Mouse (Mus musculus) stomach, embryonic 14.5 days (tissue): ENCODE results near the gene Rab3il1. TPM values are rescaled to one million over a fixed set of nuclear protein-coding genes. Genes with fewer than 3 reads are reported as not detected.

ENCODE experiments used
- ATAC-seq: fragments of 200-750 bp; cut with Nextera tagmentation; 2 replicates; pipeline ENCODE4 v1.8.0; 2017; ENCODE audit warnings: low read depth, moderate TSS enrichment; ENCODE audit not compliant: insufficient number of reproducible peaks, insufficient read depth, low FRiP score
- H3K27ac ChIP-seq: fragments of 300-500 bp; sonication (generic); 2 replicates; pipeline ENCODE4 v1.5.1; 2014; ENCODE audit warnings: mild to moderate bottlenecking, low read length, moderate library complexity, mixed read lengths
- H3K27me3 ChIP-seq: fragments of 300-500 bp; sonication (generic); 2 replicates; pipeline ENCODE4 v1.6.1; 2014; ENCODE audit warnings: low read length, control low read depth, mixed read lengths; ENCODE audit not compliant: control insufficient read depth, insufficient read depth
- H3K36me3 ChIP-seq: fragments of 300-500 bp; sonication (generic); 2 replicates; pipeline ENCODE4 v1.6.1; 2014; ENCODE audit warnings: mild to moderate bottlenecking, control low read depth, low read length, moderate library complexity, mixed read lengths; ENCODE audit not compliant: control insufficient read depth, insufficient read depth
- H3K4me1 ChIP-seq: fragments of 300-500 bp; sonication (generic); 2 replicates; pipeline ENCODE4 v1.6.1; 2014; ENCODE audit warnings: low read length, control low read depth, mixed read lengths; ENCODE audit not compliant: control insufficient read depth, insufficient read depth
- H3K4me2 ChIP-seq: fragments of 300-500 bp; sonication (generic); replicated peaks from 2 replicates; pipeline ENCODE4 v1.6.1; 2014; ENCODE audit warnings: low read depth, low read length, control low read depth
- H3K4me3 ChIP-seq: fragments of 300-500 bp; sonication (generic); 2 replicates; pipeline ENCODE4 v1.5.1; 2014; ENCODE audit warnings: low read depth, low read length, control low read depth
- H3K9ac ChIP-seq: fragments of 300-500 bp; sonication (generic); replicated peaks from 2 replicates; pipeline ENCODE4 v1.6.1; 2014; ENCODE audit warnings: low read depth, mild to moderate bottlenecking, control low read depth, low read length, moderate library complexity, mixed read lengths
- H3K9me3 ChIP-seq: fragments of 300-500 bp; sonication (generic); 2 replicates; pipeline ENCODE4 v1.6.1; 2016; ENCODE audit warnings: low read depth, low read length, control low read depth; ENCODE audit not compliant: control insufficient read depth
- WGBS: fragments of 180-500 bp; shearing (Covaris S2); extraction: QIAGEN DNeasy Blood & Tissue Kit; methylation state at CpG from one replicate; pipeline ENCODE4 v1.1.7; 2014; 5-methylcytosine and 5-hydroxymethylcytosine counted together
- polyA plus RNA-seq: library from polyadenylated mRNA; unstranded; fragments of >200 nt; fragmentation: Nextera tagmentation; extraction: Ambion mirVana; gene quantifications from 2 replicates; pipeline ENCODE4 v1.2.1, GENCODE M21; 2014

The Rab3il1 gene
- polyA plus RNA-seq, 1 experiment from 2014 or later: 28.6 TPM

GRCm38 (mm10) chr19:10082105-10082504 is 80.6 kb downstream of the Rab3il1 start:
- whole genome bisulfite sequencing: 84% methylated on average over 3 of the region's 3 CpGs
- ATAC-seq: no peak
- Histone ChIP-seq H3K4me2 (no peak overlapping the region), H3K27ac (no peak overlapping the region), H3K9ac (no peak overlapping the region), H3K36me3 (peaks cover 82% of the 10 kb centered on the region), H3K4me3 (no peak overlapping the region), H3K4me1 (no peaks in the 10 kb centered on the region), H3K9me3 (no peaks in the 10 kb centered on the region), H3K27me3 (no peaks in the 10 kb centered on the region)

GRCm38 (mm10) chr19:10085454-10085853 is 84.0 kb downstream of the Rab3il1 start:
- Histone ChIP-seq H3K4me2 (no peak overlapping the region), H3K27ac (no peak overlapping the region), H3K36me3 (peaks cover 86% of the 10 kb centered on the region), H3K4me3 (no peak overlapping the region), H3K27me3 (no peaks in the 10 kb centered on the region), H3K9me3 (no peaks in the 10 kb centered on the region), H3K9ac (no peak overlapping the region), H3K4me1 (no peaks in the 10 kb centered on the region)
- ATAC-seq: no peak
- WGBS: 75% methylated on average over 9 of the region's 9 CpGs

- Histone ChIP-seq H3K9me3 (no peaks in the 10 kb centered on the region), H3K36me3 (peaks cover 91% of the 10 kb centered on the region), H3K4me1 (no peaks in the 10 kb centered on the region), H3K4me3 (no peak overlapping the region), H3K27me3 (no peaks in the 10 kb centered on the region), H3K4me2 (no peak overlapping the region), H3K9ac (no peak overlapping the region), H3K27ac (no peak overlapping the region)
- 85% methylated on average over 4 of the region's 4 CpGs for WGBS
- ATAC-seq: no peak
These were observed 85.5 kb downstream of the Rab3il1 start for GRCm38 (mm10) chr19:10086976-10087375.

Other genes starting within 250 kb of the Rab3il1 start
- not detected in 2 replicates for gene Scgb2a2, start 154.1 kb upstream of the Rab3il1 start, polyA plus RNA-seq
- 84.9 and 86.6 TPM in 2 replicates for gene Incenp, start 102.1 kb upstream of the Rab3il1 start, polyA plus RNA-seq
- 1,491 and 1,524 TPM in 2 replicates for gene Fth1, start 21.1 kb upstream of the Rab3il1 start, polyA plus RNA-seq
- 0.35 and 0.72 TPM in 2 replicates for gene Best1, start within 50 bp of the Rab3il1 start, polyA plus RNA-seq
- gene Fads3, start 39.9 kb downstream of the Rab3il1 start, polyA plus RNA-seq: 9.1 and 11.2 TPM in 2 replicates
- 49.1 and 54.5 TPM in 2 replicates for gene Fads2, start 100.1 kb downstream of the Rab3il1 start, polyA plus RNA-seq
- 112 and 114 TPM in 2 replicates for gene Fads1, start 181.2 kb downstream of the Rab3il1 start, polyA plus RNA-seq
- gene Tmem258, start 202.3 kb downstream of the Rab3il1 start, polyA plus RNA-seq: 453 and 489 TPM in 2 replicates
- 65.1 and 70.4 TPM in 2 replicates for gene Fen1, start 202.5 kb downstream of the Rab3il1 start, polyA plus RNA-seq
- gene Myrf, start 239.1 kb downstream of the Rab3il1 start, polyA plus RNA-seq: 27.6 and 28.4 TPM in 2 replicates